Mouse (Mus musculus) hindbrain, embryonic 13.5 days (tissue): ENCODE measurements around the gene Atg4a. TPM values are rescaled to one million over a fixed set of nuclear protein-coding genes. Genes with fewer than 3 reads are reported as not detected.

ENCODE experiments used
- ATAC-seq: fragments of 200-750 bp; cut with Nextera tagmentation; 2 replicates; pipeline ENCODE4 v1.8.0; 2017; ENCODE audit warnings: moderate TSS enrichment; ENCODE audit not compliant: low FRiP score
- H3K27ac ChIP-seq: fragments of 300-500 bp; sonication (generic); 2 replicates; pipeline ENCODE4 v1.5.1; 2015; ENCODE audit warnings: inconsistent platforms, mild to moderate bottlenecking, moderate library complexity
- H3K27me3 ChIP-seq: fragments of 300-500 bp; sonication (generic); 2 replicates; pipeline ENCODE4 v1.6.1; 2015; ENCODE audit warnings: mild to moderate bottlenecking, inconsistent platforms
- H3K36me3 ChIP-seq: fragments of 300-500 bp; sonication (generic); 2 replicates; pipeline ENCODE4 v1.6.1; 2015; ENCODE audit warnings: mild to moderate bottlenecking, inconsistent platforms
- H3K4me1 ChIP-seq: fragments of 300-500 bp; sonication (generic); replicated peaks from 2 replicates; pipeline ENCODE4 v1.6.1; 2015; ENCODE audit warnings: inconsistent platforms
- H3K4me2 ChIP-seq: fragments of 300-500 bp; sonication (generic); 2 replicates; pipeline ENCODE4 v1.6.1; 2015; ENCODE audit warnings: inconsistent platforms, mild to moderate bottlenecking, moderate library complexity
- H3K4me3 ChIP-seq: fragments of 300-500 bp; sonication (generic); 2 replicates; pipeline ENCODE4 v1.5.1; 2015; ENCODE audit warnings: mild to moderate bottlenecking, inconsistent platforms
- H3K9ac ChIP-seq: fragments of 300-500 bp; sonication (generic); 2 replicates; pipeline ENCODE4 v1.6.1; 2015; ENCODE audit warnings: mild to moderate bottlenecking, inconsistent platforms
- H3K9me3 ChIP-seq: fragments of 300-500 bp; sonication (generic); 2 replicates; pipeline ENCODE4 v1.6.1; 2016; ENCODE audit warnings: inconsistent platforms
- WGBS: fragments of 180-500 bp; shearing (Covaris S2); methylation state at CpG from one replicate; pipeline ENCODE4 v1.1.7; 2015; 5-methylcytosine and 5-hydroxymethylcytosine counted together
- polyA plus RNA-seq: library from polyadenylated mRNA; unstranded; fragments of >200 nt; fragmentation: Nextera tagmentation; extraction: Ambion mirVana; gene quantifications from 2 replicates; pipeline ENCODE4 v1.2.1, GENCODE M21; 2015

Atg4a gene
- polyA plus RNA-seq = 8.8 and 10.1 TPM in 2 replicates

DNA sequence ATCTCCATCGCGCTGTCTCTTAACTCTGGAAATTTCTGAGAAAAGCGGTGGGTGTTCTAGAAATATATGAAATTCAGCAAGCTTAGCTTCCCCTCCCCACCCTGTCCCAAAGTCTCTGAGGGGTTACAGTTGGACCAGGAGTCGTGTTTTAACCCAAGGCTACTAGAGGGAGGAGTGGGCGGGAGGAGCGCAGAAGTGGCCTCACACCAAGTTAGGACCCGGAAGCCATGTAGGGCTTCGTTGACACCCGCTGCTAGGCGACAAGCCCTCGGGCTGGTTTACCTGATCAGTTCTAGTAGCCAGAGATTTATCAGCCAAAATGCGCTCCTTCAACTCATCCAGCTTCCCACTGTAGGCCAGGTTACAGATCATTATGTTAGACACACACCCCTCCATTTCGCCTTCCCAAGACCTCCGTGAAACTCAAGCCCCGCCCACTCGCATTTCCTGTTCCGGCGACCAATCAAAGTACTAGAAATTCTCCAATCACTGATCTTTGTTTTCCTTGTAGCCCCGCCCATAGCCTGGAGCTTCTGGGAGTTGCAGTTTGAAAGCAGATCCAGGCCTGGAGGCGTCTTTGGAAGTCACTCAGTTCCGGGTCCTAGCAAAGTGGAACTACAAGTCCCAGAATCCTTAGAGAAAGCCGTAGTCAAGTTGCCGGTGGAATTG, at the start of gene Atg4a, which contains the start of gene Psmd10:
Gene Atg4a (plus strand): TSS at position 636 of the 669 bp plus-strand sequence.
Gene Psmd10 (minus strand): TSS at position 457 of the 669 bp plus-strand sequence.
- Histone ChIP-seq H3K9ac (peak within 1 kb of the TSS; percentile 65), H3K27me3 (peaks cover 21% of the 10 kb centered on the region; the same call in 1 of the 2 replicates), H3K27ac (peak within 1 kb of the TSS; percentile 13; the same call in 1 of the 2 replicates), H3K4me3 (peak within 1 kb of the TSS; percentile 49), H3K9me3 (no peaks in the 10 kb centered on the region), H3K4me1 (peaks cover 3% of the 10 kb centered on the region; the same call in 1 of the 2 replicates), H3K4me2 (peak within 1 kb of the TSS; percentile 54), H3K36me3 (no peaks in the 10 kb centered on the region)
- ATAC-seq = peak; percentile 99
- 17% methylated on average over 23 of the region's 23 CpGs for WGBS

DNA sequence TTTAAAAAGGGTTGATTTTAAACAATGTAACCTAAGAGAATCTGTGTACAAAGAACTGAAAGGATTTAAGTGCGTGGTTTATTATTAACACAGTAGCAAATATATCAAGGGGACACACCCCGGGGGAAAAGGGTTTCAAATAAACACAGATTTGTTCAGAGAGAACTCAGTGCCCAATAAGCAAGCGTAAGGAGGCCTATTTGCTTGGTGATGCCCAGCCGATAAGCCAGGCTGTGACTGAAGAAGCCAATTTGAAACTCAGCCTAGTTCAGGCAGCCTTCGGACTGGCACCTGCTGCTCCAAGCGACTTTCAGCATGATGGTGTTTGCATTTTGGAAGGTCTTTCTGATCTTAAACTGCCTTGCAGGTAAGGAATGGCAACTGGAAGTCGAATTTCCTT, 49.3 kb upstream of the Atg4a start, which contains the start of gene Vsig1:
Gene Vsig1 (plus strand): TSS at position 249 of the 400 bp plus-strand sequence.
- Histone ChIP-seq H3K36me3 (no peaks in the 10 kb centered on the region), H3K4me2 (no peak within 1 kb of the TSS), H3K27ac (no peak within 1 kb of the TSS), H3K4me1 (no peaks in the 10 kb centered on the region), H3K4me3 (no peak within 1 kb of the TSS), H3K9me3 (no peaks in the 10 kb centered on the region), H3K27me3 (peaks cover 18% of the 10 kb centered on the region), H3K9ac (no peak within 1 kb of the TSS)
- WGBS = 76% methylated on average over 7 of the region's 7 CpGs
- no peak for ATAC-seq

DNA sequence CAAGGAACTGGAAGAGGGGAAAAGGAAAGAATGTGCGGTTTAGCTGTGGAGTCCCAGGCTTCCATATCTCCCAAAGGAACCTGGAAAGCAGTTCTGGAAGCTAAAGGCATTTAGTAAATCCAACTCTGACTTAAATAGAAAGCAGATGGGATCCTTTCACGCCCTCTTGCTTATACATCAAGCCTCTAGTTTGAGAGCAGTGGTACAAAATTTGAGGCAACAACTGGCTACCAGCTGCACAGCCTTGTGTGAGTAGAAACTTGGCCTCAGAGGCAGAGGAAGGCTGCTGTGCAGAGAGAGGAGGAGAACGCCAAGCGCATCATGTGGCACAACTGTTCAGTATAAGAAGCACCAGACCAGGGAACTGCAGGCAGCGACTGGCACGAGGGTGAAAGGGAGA, 35.4 kb upstream of the Atg4a start:
- WGBS = 80% methylated on average over 6 of the region's 6 CpGs
- no peak for ATAC-seq
- H3K9me3 ChIP-seq = no peaks in the 10 kb centered on the region
- H3K9ac ChIP-seq = no peak overlapping the region
- H3K27me3 ChIP-seq = peaks cover 65% of the 10 kb centered on the region
- no peaks in the 10 kb centered on the region for H3K36me3 ChIP-seq
- H3K4me3 ChIP-seq = no peak overlapping the region
- H3K27ac ChIP-seq = no peak overlapping the region
- no peaks in the 10 kb centered on the region for H3K4me1 ChIP-seq
- H3K4me2 ChIP-seq = no peak overlapping the region

DNA sequence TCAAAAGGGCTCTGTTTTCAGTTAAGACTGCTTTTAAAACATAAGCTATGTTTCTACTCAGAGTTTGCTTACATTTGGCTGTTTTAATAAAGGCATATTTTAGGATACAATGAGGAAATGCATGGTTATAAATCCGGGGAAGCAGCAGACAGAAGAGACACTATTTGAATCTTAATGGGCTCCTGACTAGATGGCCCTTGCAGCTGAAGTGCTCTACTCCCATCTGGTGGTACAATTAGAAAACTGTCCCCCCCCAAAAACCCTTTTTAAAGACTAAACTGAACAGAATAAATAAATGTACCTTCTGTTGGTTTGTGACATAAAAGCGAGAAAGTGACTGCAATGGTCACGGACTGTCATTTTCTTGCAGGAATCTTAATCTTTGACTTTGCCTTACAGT, 24.6 kb upstream of the Atg4a start:
- ATAC-seq = no peak; the same call in 1 of the 2 replicates
- H3K27ac ChIP-seq = no peak overlapping the region
- no peak overlapping the region for H3K4me3 ChIP-seq
- H3K4me2 ChIP-seq = no peak overlapping the region
- no peaks in the 10 kb centered on the region for H3K4me1 ChIP-seq
- no peaks in the 10 kb centered on the region for H3K36me3 ChIP-seq
- WGBS = 66% methylated on average over 3 of the region's 3 CpGs
- H3K9me3 ChIP-seq = no peaks in the 10 kb centered on the region
- H3K27me3 ChIP-seq = peaks cover 62% of the 10 kb centered on the region
- no peak overlapping the region for H3K9ac ChIP-seq

DNA sequence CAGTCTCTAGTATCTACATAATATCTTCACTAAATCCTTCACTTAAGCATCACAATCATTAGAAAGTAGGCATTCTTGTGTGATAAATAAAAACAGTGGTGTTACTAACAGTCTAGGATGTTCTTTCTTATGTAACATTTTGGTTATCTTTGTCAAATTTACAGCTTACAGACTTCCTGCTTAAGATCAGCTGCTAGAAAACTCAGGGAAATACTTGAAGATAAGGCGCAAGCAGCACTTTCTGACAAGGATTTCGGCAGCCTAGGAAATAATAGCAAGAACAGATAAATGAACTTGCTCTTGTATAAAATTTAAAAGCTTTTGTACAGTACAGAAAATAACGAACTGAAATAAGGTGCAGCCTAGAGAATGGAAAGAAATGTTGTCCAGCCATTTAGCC, 23.4 kb upstream of the Atg4a start:
- Histone ChIP-seq H3K9ac (no peak overlapping the region), H3K4me3 (no peak overlapping the region), H3K4me2 (no peak overlapping the region), H3K27me3 (peaks cover 59% of the 10 kb centered on the region), H3K27ac (no peak overlapping the region), H3K36me3 (no peaks in the 10 kb centered on the region), H3K9me3 (no peaks in the 10 kb centered on the region), H3K4me1 (no peaks in the 10 kb centered on the region)
- WGBS = 82% methylated on average over 3 of the region's 3 CpGs
- ATAC-seq = no peak

DNA sequence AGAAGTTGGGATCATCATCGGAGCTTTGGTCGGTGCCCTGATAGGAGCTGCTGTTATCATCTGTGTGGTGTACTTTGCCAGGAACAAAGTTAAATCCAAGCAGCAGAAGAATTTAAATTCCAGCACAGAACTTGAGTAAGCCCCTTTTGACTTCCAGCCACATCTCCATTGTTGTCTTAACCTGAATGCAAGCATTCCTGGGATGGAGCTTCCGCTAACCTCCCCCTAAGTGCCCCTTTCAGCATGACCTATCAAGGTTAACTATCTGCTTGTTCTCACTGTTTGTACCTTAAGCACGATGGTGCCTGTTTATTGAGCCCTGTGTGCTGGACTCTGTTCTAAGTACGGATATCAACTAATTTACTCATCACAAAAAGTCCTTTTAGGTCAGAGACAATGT, 20.4 kb upstream of the Atg4a start:
- Histone ChIP-seq H3K4me1 (no peaks in the 10 kb centered on the region), H3K9ac (no peak overlapping the region), H3K9me3 (no peaks in the 10 kb centered on the region), H3K27me3 (peaks cover 55% of the 10 kb centered on the region), H3K4me2 (no peak overlapping the region), H3K4me3 (no peak overlapping the region), H3K36me3 (no peaks in the 10 kb centered on the region), H3K27ac (no peak overlapping the region)
- 87% methylated on average over 5 of the region's 5 CpGs for WGBS
- no peak for ATAC-seq

DNA sequence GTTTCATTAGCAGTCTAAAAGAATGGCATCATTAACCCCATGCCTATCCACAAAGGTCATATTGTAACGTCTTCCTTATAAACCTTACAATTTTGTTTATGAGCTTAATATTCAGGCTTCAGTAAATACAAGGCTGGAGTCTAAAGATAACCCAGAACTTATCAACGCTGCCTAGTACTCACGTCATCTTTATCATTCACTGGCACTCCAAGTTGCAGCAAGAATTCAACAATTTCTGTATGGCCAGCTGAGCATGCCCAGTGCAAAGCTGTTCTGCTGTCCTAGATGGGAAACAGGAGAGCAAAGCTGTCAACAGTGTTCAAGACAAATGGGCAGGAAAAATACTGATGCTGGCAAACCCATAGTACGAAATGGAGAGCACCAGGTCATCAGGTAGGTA, 3.1 kb upstream of the Atg4a start:
- Histone ChIP-seq H3K4me2 (no peak overlapping the region), H3K9me3 (no peaks in the 10 kb centered on the region), H3K27me3 (peaks cover 23% of the 10 kb centered on the region; the same call in 1 of the 2 replicates), H3K9ac (no peak overlapping the region), H3K36me3 (peaks cover 9% of the 10 kb centered on the region), H3K4me1 (peaks cover 3% of the 10 kb centered on the region; the same call in 1 of the 2 replicates), H3K27ac (no peak overlapping the region), H3K4me3 (no peak overlapping the region)
- 95% methylated on average over 4 of the region's 4 CpGs for WGBS
- no peak for ATAC-seq

DNA sequence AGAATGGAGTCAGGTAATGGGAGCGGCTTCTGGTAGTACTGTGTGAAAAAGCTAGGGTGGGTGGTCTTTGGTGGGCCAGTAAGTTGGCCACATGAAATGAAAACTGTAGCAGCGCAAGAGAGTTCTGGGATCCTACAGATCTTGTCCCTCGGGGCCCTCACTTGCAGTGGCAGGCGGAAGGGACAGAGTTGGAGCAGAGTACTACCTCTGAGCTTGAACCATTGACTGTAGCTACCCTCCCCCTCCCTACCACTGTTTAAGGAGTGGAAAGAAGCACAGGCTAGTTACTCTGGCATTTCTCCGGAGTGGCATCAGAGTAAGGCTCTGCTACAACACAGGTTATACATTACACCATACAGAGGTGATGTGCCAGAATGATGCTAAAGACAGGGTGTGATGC, 252 bp downstream of the Atg4a start:
- peak; percentile 83 for ATAC-seq
- no peaks in the 10 kb centered on the region for H3K36me3 ChIP-seq
- H3K4me2 ChIP-seq = peak overlapping the region; percentile 54
- H3K9me3 ChIP-seq = no peaks in the 10 kb centered on the region
- H3K27me3 ChIP-seq = peaks cover 20% of the 10 kb centered on the region; the same call in 1 of the 2 replicates
- H3K4me1 ChIP-seq = peaks cover 3% of the 10 kb centered on the region; the same call in 1 of the 2 replicates
- H3K4me3 ChIP-seq = peak overlapping the region; percentile 49
- H3K9ac ChIP-seq = peak overlapping the region; percentile 65
- no peak overlapping the region for H3K27ac ChIP-seq
- 16% methylated on average over 5 of the region's 5 CpGs for WGBS

DNA sequence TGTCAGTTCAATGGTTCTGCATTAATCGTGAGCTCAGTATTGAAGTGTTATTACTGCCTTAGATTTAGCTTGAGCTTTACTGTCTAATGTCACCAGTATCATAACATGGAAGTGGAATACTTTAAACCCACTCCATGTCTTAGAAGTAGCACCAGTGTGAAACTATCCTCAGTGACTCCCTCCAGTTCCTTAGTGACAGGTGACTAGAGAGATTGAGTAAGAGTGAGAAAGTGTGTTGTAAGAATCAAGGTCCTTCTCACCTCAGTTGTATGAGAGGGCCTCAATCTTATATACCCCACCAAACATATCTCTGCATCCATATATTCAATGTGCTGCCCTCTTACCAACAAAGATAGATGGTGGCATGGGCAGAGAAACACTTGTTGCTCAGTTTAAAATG, 22.2 kb downstream of the Atg4a start:
- H3K27me3 ChIP-seq = peaks cover 52% of the 10 kb centered on the region
- H3K4me2 ChIP-seq = no peak overlapping the region
- ATAC-seq = no peak
- no peaks in the 10 kb centered on the region for H3K36me3 ChIP-seq
- H3K9ac ChIP-seq = no peak overlapping the region
- no peak overlapping the region for H3K4me3 ChIP-seq
- no peak overlapping the region for H3K27ac ChIP-seq
- H3K9me3 ChIP-seq = no peaks in the 10 kb centered on the region
- no peaks in the 10 kb centered on the region for H3K4me1 ChIP-seq
- 93% methylated on average over 1 of the region's 1 CpGs for WGBS

DNA sequence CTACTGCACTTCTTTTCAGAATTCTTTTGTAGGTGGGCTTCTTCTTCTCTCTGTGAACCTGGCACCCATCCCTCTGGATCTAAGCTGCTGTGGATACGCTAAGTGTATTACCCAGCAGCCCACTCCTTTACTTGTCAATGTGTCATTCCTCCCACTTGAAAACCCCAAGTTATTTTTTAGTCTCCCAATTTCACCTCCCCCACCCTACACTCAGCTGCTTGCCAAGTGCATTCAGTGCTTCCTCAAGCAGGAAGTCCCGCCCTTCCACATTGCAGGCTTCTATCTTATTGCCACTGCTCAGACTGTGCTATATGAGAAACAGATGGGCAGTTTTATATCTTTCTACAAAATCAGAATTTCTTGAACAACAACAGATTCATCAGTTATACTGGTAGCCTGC, 22.8 kb downstream of the Atg4a start:
- peaks cover 57% of the 10 kb centered on the region for H3K27me3 ChIP-seq
- ATAC-seq = no peak
- H3K9me3 ChIP-seq = no peaks in the 10 kb centered on the region
- no peak overlapping the region for H3K4me3 ChIP-seq
- no peak overlapping the region for H3K27ac ChIP-seq
- no peaks in the 10 kb centered on the region for H3K36me3 ChIP-seq
- no peaks in the 10 kb centered on the region for H3K4me1 ChIP-seq
- 93% methylated on average over 2 of the region's 2 CpGs for WGBS
- H3K9ac ChIP-seq = no peak overlapping the region
- H3K4me2 ChIP-seq = no peak overlapping the region

DNA sequence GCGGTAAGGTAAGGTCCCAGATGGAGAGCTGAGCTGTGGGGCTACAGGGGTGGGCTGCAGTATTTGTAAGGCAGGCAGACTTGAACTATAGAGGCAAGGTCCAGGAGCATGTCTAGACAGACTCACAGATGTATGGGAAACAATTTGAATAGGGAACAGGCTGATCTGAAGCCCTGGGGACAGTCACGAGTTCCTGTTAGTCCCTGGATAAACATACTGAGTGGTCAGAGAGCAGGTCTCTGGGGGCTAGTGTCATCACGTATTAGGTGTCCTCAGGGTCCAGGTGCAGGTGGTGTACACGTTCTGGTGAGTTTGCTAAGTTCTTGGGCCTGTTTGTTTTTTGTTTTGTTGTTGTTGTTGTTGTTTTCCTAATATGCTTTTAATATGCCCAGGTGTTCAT, 23.5 kb downstream of the Atg4a start:
- Histone ChIP-seq H3K27ac (no peak overlapping the region), H3K9me3 (no peaks in the 10 kb centered on the region), H3K4me2 (no peak overlapping the region), H3K36me3 (no peaks in the 10 kb centered on the region), H3K4me1 (no peaks in the 10 kb centered on the region), H3K4me3 (no peak overlapping the region), H3K27me3 (peaks cover 59% of the 10 kb centered on the region), H3K9ac (no peak overlapping the region)
- WGBS = 75% methylated on average over 4 of the region's 4 CpGs
- no peak for ATAC-seq

DNA sequence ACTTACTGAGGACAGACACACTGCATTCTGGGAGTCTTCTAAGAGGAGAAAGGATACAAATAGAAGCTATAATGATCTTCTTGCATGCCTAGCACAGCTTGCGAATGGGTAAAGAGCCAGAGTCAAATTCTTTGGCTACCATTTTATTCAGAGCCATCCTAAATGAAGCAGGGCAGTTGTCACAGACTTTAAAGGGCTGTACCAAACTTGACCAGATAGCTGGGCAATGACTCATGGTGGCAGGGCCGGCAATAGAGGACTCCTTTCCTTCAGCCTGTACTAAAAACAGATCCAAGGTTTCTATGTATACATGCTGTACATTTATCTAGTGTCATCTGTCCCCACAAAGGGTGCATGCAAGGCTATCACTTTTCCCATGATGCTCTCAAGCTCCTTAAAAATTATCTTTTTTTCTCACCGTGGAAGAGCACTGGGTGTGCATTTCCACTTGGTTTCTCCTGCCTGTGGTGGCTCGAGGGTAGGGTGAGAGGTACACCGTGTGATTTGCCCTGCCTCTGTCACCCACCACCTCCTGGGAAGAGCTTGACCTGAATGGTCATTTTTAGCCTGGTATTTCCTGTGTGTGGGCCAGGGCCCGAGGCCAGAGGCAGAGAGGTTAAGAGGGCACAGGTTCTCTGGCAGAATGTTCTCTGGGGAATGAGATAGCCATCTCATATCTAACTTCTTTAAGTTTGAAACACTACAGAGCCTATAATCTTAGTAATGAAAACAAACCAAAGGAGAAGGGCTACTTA, 26.7 kb downstream of the Atg4a start:
- H3K27me3 ChIP-seq = peaks cover 80% of the 10 kb centered on the region
- no peak overlapping the region for H3K4me2 ChIP-seq
- no peak overlapping the region for H3K4me3 ChIP-seq
- no peaks in the 10 kb centered on the region for H3K4me1 ChIP-seq
- no peak overlapping the region for H3K27ac ChIP-seq
- H3K9me3 ChIP-seq = no peaks in the 10 kb centered on the region
- H3K9ac ChIP-seq = no peak overlapping the region
- no peaks in the 10 kb centered on the region for H3K36me3 ChIP-seq
- no peak for ATAC-seq
- WGBS = 53% methylated on average over 6 of the region's 6 CpGs
